Mouse (Mus musculus): Measurements from ENCODE around the gene Camkk2.

GRCm38 (mm10) chr5:122769101-122769568 lies 10.1 kb downstream of the Camkk2 start:
- TF ChIP-seq CTCF (IDR thresholded peaks at IDR 0.05; ENCODE audit: low read depth, low read length) = no peak
- no peak for TF ChIP-seq POLR2A (IDR thresholded peaks at IDR 0.05; ENCODE audit: insufficient read depth, low read length)
- TF ChIP-seq EP300 (IDR thresholded peaks at IDR 0.05; ENCODE audit: insufficient read depth, low read depth, low read length) = 0 out of 2 replicates have a peak, but pooled peaks have one; percentile 20
